Mouse (Mus musculus) erythroblast, embryonic 14.5 days (primary cell): ENCODE results near the gene Zfp182.

ENCODE experiments used
- GATA1 ChIP-seq: IDR thresholded peaks from 2 replicates; pipeline ENCODE4 v1.6.1; 2012; ENCODE audit warnings: low read length, inconsistent platforms, mixed read lengths
- TAL1 ChIP-seq: IDR thresholded peaks from 3 replicates; pipeline ENCODE4 v1.6.1; 2012; ENCODE audit warnings: low read length, inconsistent platforms, mixed read lengths

DNA sequence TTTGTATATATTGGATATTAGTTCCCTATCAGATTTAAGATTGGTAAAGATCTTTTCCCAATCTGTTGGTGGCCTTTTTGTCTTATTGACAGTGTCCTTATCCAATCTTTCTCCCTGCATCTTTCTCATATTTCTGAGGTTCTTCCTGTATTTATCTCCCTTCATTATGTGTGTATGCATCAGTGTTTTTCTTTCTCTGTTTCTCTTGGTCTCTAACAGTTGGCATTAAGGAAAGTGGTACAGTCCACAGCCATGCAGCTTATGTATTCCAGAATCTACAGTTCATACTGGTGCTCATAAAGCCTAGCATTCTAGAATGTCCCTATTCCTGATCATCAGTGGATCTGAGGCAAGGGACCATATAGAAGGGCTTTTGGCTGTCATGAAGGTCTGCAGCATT lies 6.0 kb upstream of the Zfp182 start, which contains the start of gene Spaca5:
- no peak for TF ChIP-seq TAL1
- no peak for TF ChIP-seq GATA1
